Mouse (Mus musculus) cerebellum, adult 2 months (tissue): ENCODE measurements around the gene Trib2.

Source experiments
- CTCF ChIP-seq: fragments of 200-500 bp; IDR thresholded peaks from 2 replicates; pipeline ENCODE4 v1.5.1; 2011; ENCODE audit warnings: low read depth, mild to moderate bottlenecking, control low read depth, low read length, moderate library complexity, borderline replicate concordance; ENCODE audit not compliant: insufficient read depth
- POLR2A ChIP-seq: fragments of 200-500 bp; IDR thresholded peaks from 2 replicates; pipeline ENCODE4 v1.6.1; 2011; ENCODE audit warnings: low read length, control low read depth, borderline replicate concordance; ENCODE audit not compliant: insufficient read depth

- TF ChIP-seq CTCF = no peak
- no peak for TF ChIP-seq POLR2A
These were observed 1.5 kb downstream of the Trib2 start for GRCm38 (mm10) chr12:15815170-15815575.
